Mouse (Mus musculus): Measurements from ENCODE around the gene Gipc1. TPM values are rescaled to one million over a fixed set of nuclear protein-coding genes. Genes with fewer than 3 reads are reported as not detected.

Gene Gipc1
- polyA plus RNA-seq, 1 experiment, result 17.3 TPM

DNA sequence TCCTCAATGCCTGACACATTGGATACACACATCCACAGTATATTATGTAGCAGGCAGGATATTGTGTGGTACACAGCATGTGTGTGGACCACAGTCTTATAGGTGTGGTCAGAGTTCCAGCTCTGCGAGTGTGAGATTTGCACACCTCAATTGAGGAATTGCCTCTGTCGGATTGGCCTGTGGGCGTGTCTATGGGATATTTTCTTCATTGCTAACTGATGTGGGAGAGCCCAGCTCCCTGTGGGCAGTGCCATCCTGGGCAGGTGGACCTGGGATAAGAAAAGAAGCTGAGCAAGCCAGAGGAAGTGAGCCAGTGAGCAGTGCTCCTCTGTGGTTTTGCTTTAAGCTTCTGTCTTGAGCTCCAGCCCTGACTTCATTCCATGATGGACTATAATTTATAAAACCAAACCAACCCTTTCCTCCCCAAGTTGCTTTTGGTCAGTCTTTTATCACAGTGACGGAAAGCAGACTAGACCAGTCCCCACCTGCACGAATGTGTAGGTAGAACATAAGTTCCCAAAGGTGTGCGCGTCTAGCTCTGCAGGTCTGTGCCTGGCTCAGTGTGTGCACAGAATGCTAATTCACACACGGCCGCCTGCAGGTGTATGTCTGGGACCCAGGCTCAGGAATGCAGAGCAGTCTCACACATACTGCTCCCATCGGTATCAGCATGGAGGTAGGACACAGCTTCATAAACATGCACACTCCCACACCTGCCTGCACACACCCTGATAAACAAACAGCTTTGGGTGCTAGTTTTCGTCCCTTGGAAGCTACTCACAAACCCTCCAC is 42.1 kb downstream of the Gipc1 start:
- Histone ChIP-seq H3K4me1 (ENCODE audit: control insufficient read depth, insufficient read depth, low read length) (peaks cover 16% of the 10 kb centered on the region), H3K4me3 (replicated peaks; ENCODE audit: control insufficient read depth, low read depth, low read length) (no peak overlapping the region), H3K27ac (ENCODE audit: control insufficient read depth, insufficient read depth, low read depth, low read length, poor library complexity) (peak overlapping the region; percentile 73)
- WGBS, result 57% methylated on average over 11 of the region's 11 CpGs
- TF ChIP-seq POLR2A (IDR thresholded peaks at IDR 0.05; ENCODE audit: borderline replicate concordance, control insufficient read depth, low read depth, low read length) (no peak), CTCF (IDR thresholded peaks at IDR 0.05; ENCODE audit: control insufficient read depth, insufficient read depth, low read length) (no peak)

DNA sequence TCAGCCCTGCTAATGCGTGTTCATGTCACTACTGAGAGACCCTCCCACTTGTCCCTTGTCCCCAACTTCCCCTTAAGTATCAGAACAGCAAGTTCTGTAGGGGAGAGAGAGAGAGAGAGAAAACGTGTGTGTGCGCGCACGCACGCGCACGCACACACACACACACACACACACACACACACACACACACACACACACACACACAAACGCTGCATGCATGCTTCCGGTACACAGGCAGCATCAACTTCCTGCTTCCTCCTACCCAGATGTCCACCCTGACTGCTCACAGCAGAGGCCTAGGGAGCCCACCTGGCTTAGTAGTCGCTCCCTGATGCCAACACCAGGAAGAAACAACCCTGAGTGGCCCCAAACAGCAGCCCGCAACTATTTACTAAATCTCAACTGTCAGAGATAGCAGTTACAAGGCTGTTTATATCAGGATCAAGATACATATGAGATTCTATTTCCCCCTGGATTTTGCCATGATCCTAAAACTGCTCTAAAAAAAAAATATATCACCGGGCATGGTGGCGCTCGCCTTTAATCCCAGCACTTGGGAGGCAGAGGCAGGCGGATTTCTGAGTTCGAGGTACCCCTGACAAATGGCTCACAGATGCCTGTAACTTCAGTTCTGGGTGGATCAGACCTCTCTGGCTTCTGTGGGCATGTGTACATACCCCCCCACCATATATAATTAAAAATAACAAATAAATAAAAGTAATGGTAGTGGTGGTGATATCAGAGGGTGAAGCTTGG is 43.1 kb downstream of the Gipc1 start:
- no peak for TF ChIP-seq POLR2A (IDR thresholded peaks at IDR 0.05; ENCODE audit: borderline replicate concordance, control insufficient read depth, low read depth, low read length)
- TF ChIP-seq CTCF (IDR thresholded peaks at IDR 0.05; ENCODE audit: control insufficient read depth, insufficient read depth, low read length), result no peak
- peaks cover 17% of the 10 kb centered on the region for H3K4me1 ChIP-seq (ENCODE audit: control insufficient read depth, insufficient read depth, low read length)

DNA sequence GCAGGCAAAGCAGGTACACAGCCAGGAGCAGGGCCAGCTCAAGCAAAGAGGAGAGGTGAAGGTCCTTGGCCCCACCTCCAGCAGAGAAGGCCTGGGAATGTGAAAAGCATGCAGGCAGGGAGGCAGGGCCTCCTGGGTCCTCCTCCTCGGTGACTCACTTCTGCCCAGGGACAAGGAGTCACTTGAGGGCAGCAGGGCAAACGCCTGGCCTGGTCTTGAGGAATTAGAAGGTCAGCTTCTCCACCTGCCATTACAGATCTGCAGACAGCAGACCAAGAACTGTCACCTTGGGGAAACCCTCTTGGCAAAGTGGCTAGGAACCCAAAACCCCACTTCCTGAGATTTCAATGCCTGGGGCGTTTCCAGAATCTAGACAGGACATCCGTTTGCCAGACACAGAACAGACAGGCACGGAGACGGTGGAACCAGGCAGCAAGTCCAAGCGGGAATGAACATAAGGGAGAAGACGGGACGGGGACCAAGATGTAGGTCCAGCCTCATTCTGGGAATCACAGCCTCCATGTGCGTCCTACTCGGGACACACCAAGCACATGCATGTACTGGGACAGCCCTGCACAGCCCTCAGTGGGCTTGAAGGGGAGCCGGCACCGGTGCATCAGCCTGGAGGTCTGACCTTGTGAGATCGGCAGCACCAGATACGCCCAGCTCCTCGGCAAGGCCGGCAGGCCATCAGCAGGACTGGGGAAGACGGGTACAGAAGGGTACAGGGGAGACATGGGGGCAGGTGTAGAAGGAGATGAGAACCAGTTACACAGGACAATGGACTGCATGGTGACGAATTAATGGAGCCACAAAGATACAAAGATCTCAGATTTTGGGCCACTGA is 45.1 kb downstream of the Gipc1 start:
- WGBS, result 11% methylated on average over 19 of the region's 19 CpGs
- TF ChIP-seq POLR2A (IDR thresholded peaks at IDR 0.05; ENCODE audit: borderline replicate concordance, control insufficient read depth, low read depth, low read length) (no peak), CTCF (IDR thresholded peaks at IDR 0.05; ENCODE audit: control insufficient read depth, insufficient read depth, low read length) (no peak)
- Histone ChIP-seq H3K4me1 (ENCODE audit: control insufficient read depth, insufficient read depth, low read length) (peaks cover 17% of the 10 kb centered on the region), H3K4me3 (replicated peaks; ENCODE audit: control insufficient read depth, low read depth, low read length) (peak overlapping the region; percentile 92), H3K27ac (ENCODE audit: control insufficient read depth, insufficient read depth, low read depth, low read length, poor library complexity) (peak overlapping the region; percentile 98)

More for the DNA sequence above, 43.1 kb downstream of the Gipc1 start:
- peak overlapping the region; percentile 73; the same call in 1 of the 2 replicates for H3K27ac ChIP-seq (ENCODE audit: control insufficient read depth, insufficient read depth, low read depth, low read length, poor library complexity)
- no peak overlapping the region for H3K4me3 ChIP-seq (replicated peaks; ENCODE audit: control insufficient read depth, low read depth, low read length)
- 49% methylated on average over 9 of the region's 17 CpGs for WGBS

DNA sequence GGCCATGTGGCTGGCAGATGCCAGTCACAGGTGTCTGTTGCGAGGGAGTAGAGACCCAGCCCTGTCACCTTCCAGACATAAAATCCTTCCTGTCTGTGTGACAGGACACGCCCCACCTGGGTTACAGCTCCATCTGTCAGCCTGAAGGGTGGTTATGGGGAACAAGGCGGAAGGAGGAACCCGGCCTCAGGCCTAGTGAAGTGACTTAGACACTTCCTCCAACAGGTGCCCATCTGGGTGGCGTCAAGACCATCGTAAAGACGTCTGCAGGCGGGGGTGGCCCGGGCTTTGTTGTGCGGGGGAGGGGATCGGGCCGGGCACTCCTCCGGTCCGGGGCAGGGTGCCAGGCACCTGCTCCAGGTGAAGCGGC is 45.8 kb downstream of the Gipc1 start:
- WGBS, result under 1% methylated on average over 15 of the region's 15 CpGs
- peaks cover 17% of the 10 kb centered on the region for H3K4me1 ChIP-seq (ENCODE audit: control insufficient read depth, insufficient read depth, low read length)
- H3K4me3 ChIP-seq (replicated peaks; ENCODE audit: control insufficient read depth, low read depth, low read length), result peak overlapping the region; percentile 92
- peak overlapping the region; percentile 98 for H3K27ac ChIP-seq (ENCODE audit: control insufficient read depth, insufficient read depth, low read depth, low read length, poor library complexity)
- 0 out of 2 replicates have a peak, but pooled peaks have one; percentile 1 for TF ChIP-seq CTCF (IDR thresholded peaks at IDR 0.05; ENCODE audit: control insufficient read depth, insufficient read depth, low read length)
- peak; percentile 42; the same call in 1 of the 2 replicates for TF ChIP-seq POLR2A (IDR thresholded peaks at IDR 0.05; ENCODE audit: borderline replicate concordance, control insufficient read depth, low read depth, low read length)

DNA sequence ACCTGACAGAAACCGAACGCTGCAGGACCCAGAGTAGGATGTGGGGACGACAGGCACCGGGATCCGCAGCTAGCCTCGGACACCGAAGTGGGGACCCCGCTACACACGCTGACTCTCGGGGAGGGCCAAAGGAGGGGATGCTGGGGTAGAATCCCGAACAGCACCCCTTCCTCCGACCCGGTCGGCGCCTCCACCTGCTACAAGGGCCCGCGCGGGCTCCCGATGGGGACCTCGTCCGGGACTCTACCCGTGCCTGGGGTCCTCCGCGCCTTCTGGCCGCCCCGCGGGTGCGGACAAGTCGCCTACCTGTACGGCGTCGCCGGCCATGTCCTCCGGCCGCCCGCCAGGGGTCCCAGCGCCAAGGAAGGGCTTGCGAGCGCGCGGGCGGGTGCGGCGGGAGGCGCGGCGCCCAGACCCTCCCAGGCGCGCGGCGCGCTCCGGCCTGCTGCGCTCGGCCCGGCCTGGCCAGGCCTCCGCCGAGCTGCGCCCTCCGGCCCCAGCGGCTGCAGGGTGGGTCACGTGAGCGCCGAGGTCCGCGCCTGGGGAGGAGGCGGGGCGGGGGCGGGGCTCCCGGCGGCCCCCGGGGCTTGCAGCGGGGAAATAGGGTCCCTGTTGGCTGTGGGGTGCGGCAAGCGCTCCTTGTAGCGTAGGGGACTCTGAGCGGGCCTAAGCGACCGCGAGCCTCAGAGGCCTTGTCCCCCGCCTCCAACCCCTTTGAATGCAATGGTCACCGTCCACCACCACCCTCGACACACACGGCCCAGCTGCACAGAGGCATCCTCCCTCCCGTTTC is 46.4 kb downstream of the Gipc1 start, which contains the start of gene Pkn1:
Pkn1 (minus strand) TSS at position 519 of the 793 bp plus-strand sequence.
- H3K4me1 ChIP-seq (ENCODE audit: control insufficient read depth, insufficient read depth, low read length), result peaks cover 17% of the 10 kb centered on the region
- under 1% methylated on average over 85 of the region's 85 CpGs for WGBS

DNA sequence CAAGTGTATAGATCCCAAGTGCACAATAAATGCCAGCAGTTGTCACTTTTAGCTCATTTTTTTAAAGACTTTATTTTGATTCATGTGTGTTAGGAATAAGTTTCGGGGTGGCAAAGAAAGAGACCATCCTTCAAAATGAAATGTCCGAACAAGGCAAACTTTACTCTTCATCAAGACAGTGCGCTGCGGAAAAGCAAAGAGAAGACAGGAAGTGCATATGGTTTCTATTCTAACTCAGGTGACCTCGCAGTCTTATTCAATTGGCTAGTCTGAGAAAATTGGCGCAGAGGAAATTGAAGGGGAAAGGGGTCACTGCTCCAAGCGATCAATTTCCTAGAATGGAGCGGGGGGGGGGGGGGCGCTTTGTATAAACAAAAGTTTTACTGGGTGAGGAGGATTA is 47.1 kb downstream of the Gipc1 start:
- Histone ChIP-seq H3K4me1 (ENCODE audit: control insufficient read depth, insufficient read depth, low read length) (peaks cover 13% of the 10 kb centered on the region), H3K27ac (ENCODE audit: control insufficient read depth, insufficient read depth, low read depth, low read length, poor library complexity) (peak overlapping the region; percentile 95), H3K4me3 (replicated peaks; ENCODE audit: control insufficient read depth, low read depth, low read length) (peak overlapping the region; percentile 89)
- WGBS, result 4% methylated on average over 9 of the region's 9 CpGs
- TF ChIP-seq CTCF (IDR thresholded peaks at IDR 0.05; ENCODE audit: control insufficient read depth, insufficient read depth, low read length), result no peak
- TF ChIP-seq POLR2A (IDR thresholded peaks at IDR 0.05; ENCODE audit: borderline replicate concordance, control insufficient read depth, low read depth, low read length), result no peak

More for the DNA sequence above, 46.4 kb downstream of the Gipc1 start, which contains the start of gene Pkn1:
- peak within 1 kb of the TSS; percentile 92 for H3K4me3 ChIP-seq (replicated peaks; ENCODE audit: control insufficient read depth, low read depth, low read length)
- peak within 1 kb of the TSS; percentile 98 for H3K27ac ChIP-seq (ENCODE audit: control insufficient read depth, insufficient read depth, low read depth, low read length, poor library complexity)
- TF ChIP-seq CTCF (IDR thresholded peaks at IDR 0.05; ENCODE audit: control insufficient read depth, insufficient read depth, low read length) (no peak), POLR2A (IDR thresholded peaks at IDR 0.05; ENCODE audit: borderline replicate concordance, control insufficient read depth, low read depth, low read length) (peak; percentile 69; the same call in 1 of the 2 replicates)
